Mouse (Mus musculus) retina, postnatal 7 days (tissue): Measurements from ENCODE around the gene Gse1.

ENCODE experiments used
- DNase-seq: peaks from one replicate; pipeline ENCODE4 v3.0.0-alpha.2; 2012; ENCODE audit warnings: low read depth, low spot score

The Gse1 gene

GRCm38 (mm10) chr8:120298601-120299532, 70.6 kb downstream of the Gse1 start:
- DNase-seq: no peak

GRCm38 (mm10) chr8:120300601-120301141, 72.4 kb downstream of the Gse1 start:
- DNase-seq: no peak

- no peak for DNase-seq
These were observed 74.9 kb downstream of the Gse1 start for GRCm38 (mm10) chr8:120302941-120303675.

- no peak for DNase-seq
These were observed 75.8 kb downstream of the Gse1 start for GRCm38 (mm10) chr8:120304097-120304496.

GRCm38 (mm10) chr8:120305800-120306385, 77.6 kb downstream of the Gse1 start:
- no peak for DNase-seq

GRCm38 (mm10) chr8:120307103-120307502, 78.8 kb downstream of the Gse1 start:
- DNase-seq: no peak

GRCm38 (mm10) chr8:120307528-120307927, 79.3 kb downstream of the Gse1 start:
- DNase-seq: no peak

GRCm38 (mm10) chr8:120308131-120308530, 79.9 kb downstream of the Gse1 start:
- no peak for DNase-seq

GRCm38 (mm10) chr8:120308553-120308952, 80.3 kb downstream of the Gse1 start:
- no peak for DNase-seq

GRCm38 (mm10) chr8:120309326-120309725, 81.1 kb downstream of the Gse1 start:
- DNase-seq: peak; percentile 71

GRCm38 (mm10) chr8:120310063-120310462, 81.8 kb downstream of the Gse1 start:
- no peak for DNase-seq

- no peak for DNase-seq
These were observed 84.2 kb downstream of the Gse1 start for GRCm38 (mm10) chr8:120312452-120312851.

- DNase-seq: no peak
These were observed 85.4 kb downstream of the Gse1 start for GRCm38 (mm10) chr8:120313674-120314073.

- no peak for DNase-seq
These were observed 86.7 kb downstream of the Gse1 start for GRCm38 (mm10) chr8:120314932-120315331.

GRCm38 (mm10) chr8:120315644-120316043, 87.4 kb downstream of the Gse1 start:
- no peak for DNase-seq

- no peak for DNase-seq
These were observed 88.5 kb downstream of the Gse1 start for GRCm38 (mm10) chr8:120316707-120317106.

- no peak for DNase-seq
These were observed 89.0 kb downstream of the Gse1 start for GRCm38 (mm10) chr8:120317118-120317824.

- no peak for DNase-seq
These were observed 90.3 kb downstream of the Gse1 start for GRCm38 (mm10) chr8:120318476-120318991.

GRCm38 (mm10) chr8:120319449-120319848, 91.2 kb downstream of the Gse1 start:
- DNase-seq: peak; percentile 80

GRCm38 (mm10) chr8:120320146-120320545, 91.9 kb downstream of the Gse1 start:
- no peak for DNase-seq

- DNase-seq: no peak
These were observed 93.5 kb downstream of the Gse1 start for GRCm38 (mm10) chr8:120321724-120322123.
